7 mouse cellular contexts compared by ENCODE assay signal in genomic region chr8:84699861-84700322, GRCm38 (mm10). TPM values are rescaled to one million over a fixed set of nuclear protein-coding genes. Genes with fewer than 3 reads are reported as not detected.
A peak's percentile ranks its signal among the peaks of the same experiment; 100 is the strongest.
DNase-seq lines count a peak whose midpoint lies in the region; ATAC-seq and TF ChIP-seq lines count a peak whose summit lies in the region.

No protein-coding gene starts in this region.

- no peak overlapping the region for H3K4me3 ChIP-seq in embryonic fibroblast, embryonic 13.5 days (ENCODE audit: insufficient read depth, low read length)
- H3K4me3 ChIP-seq in heart, embryonic 13.5 days: peak overlapping the region; percentile 1; the same call in 1 of the 2 replicates
- H3K4me3 ChIP-seq in kidney, postnatal 0 days (replicated peaks; ENCODE audit: low read depth, low read length): no peak overlapping the region
- no peak overlapping the region for H3K4me3 ChIP-seq in lung, adult 2 months (replicated peaks; ENCODE audit: extremely low read depth, low read depth, low read length)

- DNase-seq in CD4-positive, CD25-positive, alpha-beta regulatory T cell, adult 2 months (ENCODE audit: low read depth, low spot score): peak; percentile 55
- DNase-seq in T-cell, adult 2 months (ENCODE audit: low spot score): peak; percentile 33
- peak; percentile 88 for DNase-seq in kidney, postnatal 0 days (ENCODE audit: low spot score)
- DNase-seq in lung, adult 2 months: peak; percentile 64
- peak; percentile 83 for DNase-seq in skeletal muscle tissue, adult 2 months (ENCODE audit: low read depth, low spot score)

- no peaks in the 10 kb centered on the region for H3K4me1 ChIP-seq in embryonic fibroblast, embryonic 13.5 days (ENCODE audit: control insufficient read depth, insufficient read depth, low read length)
- peaks cover 62% of the 10 kb centered on the region for H3K4me1 ChIP-seq in heart, embryonic 13.5 days
- peaks cover 6% of the 10 kb centered on the region; the same call in 1 of the 2 replicates for H3K4me1 ChIP-seq in kidney, postnatal 0 days (replicated peaks; ENCODE audit: insufficient read depth, low read length)
- peaks cover 33% of the 10 kb centered on the region for H3K4me1 ChIP-seq in lung, adult 2 months (ENCODE audit: control insufficient read depth, insufficient read depth, low read length)

- peak overlapping the region; percentile 74 for H3K4me2 ChIP-seq in heart, embryonic 13.5 days
- H3K4me2 ChIP-seq in kidney, postnatal 0 days (ENCODE audit: low read length): no peak overlapping the region

- H3K36me3 ChIP-seq in heart, embryonic 13.5 days: peaks cover 54% of the 10 kb centered on the region
- peaks cover 24% of the 10 kb centered on the region; the same call in 1 of the 2 replicates for H3K36me3 ChIP-seq in kidney, postnatal 0 days (ENCODE audit: insufficient read depth, low read length)

- H3K27ac ChIP-seq in embryonic fibroblast, embryonic 13.5 days (ENCODE audit: insufficient read depth, low read length): no peak overlapping the region
- H3K27ac ChIP-seq in heart, embryonic 13.5 days (replicated peaks): peak overlapping the region; percentile 93
- peak overlapping the region; percentile 63; the same call in 1 of the 2 replicates for H3K27ac ChIP-seq in kidney, postnatal 0 days

- peak overlapping the region; percentile 41 for H3K9ac ChIP-seq in heart, embryonic 13.5 days
- H3K9ac ChIP-seq in kidney, postnatal 0 days (ENCODE audit: low read depth, low read length): no peak overlapping the region

- WGBS in heart, embryonic 13.5 days: 58% methylated on average over 7 of the region's 7 CpGs
- WGBS in kidney, postnatal 0 days: 59% methylated on average over 7 of the region's 7 CpGs
- 28% methylated on average over 7 of the region's 7 CpGs for WGBS in lung, adult 2 months

- no peak for TF ChIP-seq POLR2A in embryonic fibroblast, embryonic 13.5 days (IDR thresholded peaks at IDR 0.05; ENCODE audit: low read depth, low read length)
- peak; percentile 35; the same call in 1 of the 2 replicates for TF ChIP-seq POLR2A in lung, adult 2 months (IDR thresholded peaks at IDR 0.05; ENCODE audit: borderline replicate concordance, extremely low read depth, low read depth, low read length)

- ATAC-seq in heart, embryonic 13.5 days (ENCODE audit: extremely low read depth, insufficient number of reproducible peaks, low FRiP score, low TSS enrichment): no peak
- ATAC-seq in kidney, postnatal 0 days (replicated peaks; ENCODE audit: low FRiP score, low read depth): 0 out of 2 replicates have a peak, but pooled peaks have one; percentile 7

- TF ChIP-seq CTCF in embryonic fibroblast, embryonic 13.5 days (IDR thresholded peaks at IDR 0.05; ENCODE audit: borderline replicate concordance, insufficient read depth, low read length): peak; percentile 66; the same call in 1 of the 2 replicates
- TF ChIP-seq CTCF in kidney, postnatal 0 days (IDR thresholded peaks at IDR 0.05; ENCODE audit: low read depth): peak; percentile 77
- peak; percentile 80 for TF ChIP-seq CTCF in lung, adult 2 months (IDR thresholded peaks at IDR 0.05; ENCODE audit: insufficient read depth, low read length)

- no peaks in the 10 kb centered on the region for H3K9me3 ChIP-seq in heart, embryonic 13.5 days
- H3K9me3 ChIP-seq in kidney, postnatal 0 days (replicated peaks; ENCODE audit: low read length): no peaks in the 10 kb centered on the region

- H3K27me3 ChIP-seq in heart, embryonic 13.5 days (replicated peaks): peaks cover 33% of the 10 kb centered on the region
- H3K27me3 ChIP-seq in kidney, postnatal 0 days (ENCODE audit: insufficient read depth, low read length): peaks cover 20% of the 10 kb centered on the region; the same call in 1 of the 2 replicates

RNA-seq across cellular contexts. Expression of gene Lyl1, which starts 1.4 kb away (rescaled TPM):
- not detected in 2 replicates for polyA plus RNA-seq in embryonic fibroblast, embryonic 13.5 days (2011; ENCODE audit: insufficient read length, low read depth, missing spikeins)
- polyA plus RNA-seq in heart, embryonic 13.5 days (2015; fragmentation: Nextera tagmentation; extraction: Ambion mirVana): 15.4 and 17.1 TPM in 2 replicates
- polyA plus RNA-seq in kidney, postnatal 0 days (2015; fragmentation: Nextera tagmentation; extraction: Ambion mirVana): 6.1 and 6.4 TPM in 2 replicates
- polyA plus RNA-seq in lung, adult 2 months (2012; rRNA removed): 20.2 and 21.9 TPM in 2 replicates

RNA-seq across cellular contexts. Expression of gene Nacc1, which starts 12.2 kb away (rescaled TPM):
- 47.2 and 54.9 TPM in 2 replicates for polyA plus RNA-seq in embryonic fibroblast, embryonic 13.5 days (2011; ENCODE audit: insufficient read length, low read depth, missing spikeins)
- polyA plus RNA-seq in heart, embryonic 13.5 days (2015; fragmentation: Nextera tagmentation; extraction: Ambion mirVana): 15.1 and 15.7 TPM in 2 replicates
- polyA plus RNA-seq in kidney, postnatal 0 days (2015; fragmentation: Nextera tagmentation; extraction: Ambion mirVana): 15.9 and 16.1 TPM in 2 replicates
- 72.5 and 81.8 TPM in 2 replicates for polyA plus RNA-seq in lung, adult 2 months (2012; rRNA removed)

RNA-seq across cellular contexts. Expression of gene Trmt1, which starts 13.8 kb away (rescaled TPM):
- 80.2 and 86.7 TPM in 2 replicates for polyA plus RNA-seq in embryonic fibroblast, embryonic 13.5 days (2011; ENCODE audit: insufficient read length, low read depth, missing spikeins)
- polyA plus RNA-seq in heart, embryonic 13.5 days (2015; fragmentation: Nextera tagmentation; extraction: Ambion mirVana): 47.6 and 51.6 TPM in 2 replicates
- polyA plus RNA-seq in kidney, postnatal 0 days (2015; fragmentation: Nextera tagmentation; extraction: Ambion mirVana): 55.3 and 56.1 TPM in 2 replicates
- 87.5 and 99.1 TPM in 2 replicates for polyA plus RNA-seq in lung, adult 2 months (2012; rRNA removed)

RNA-seq across cellular contexts. Expression of gene G430095P16Rik, which starts 22.9 kb away (rescaled TPM):
- 0.74 TPM in 1 of 2 replicates, not detected in the other for polyA plus RNA-seq in embryonic fibroblast, embryonic 13.5 days (2011; ENCODE audit: insufficient read length, low read depth, missing spikeins)
- polyA plus RNA-seq in heart, embryonic 13.5 days (2015; fragmentation: Nextera tagmentation; extraction: Ambion mirVana): 7.8 and 8.9 TPM in 2 replicates
- polyA plus RNA-seq in kidney, postnatal 0 days (2015; fragmentation: Nextera tagmentation; extraction: Ambion mirVana): 1.9 and 2.5 TPM in 2 replicates
- polyA plus RNA-seq in lung, adult 2 months (2012; rRNA removed): 2.0 and 2.8 TPM in 2 replicates

RNA-seq across cellular contexts. Expression of gene Ier2, which starts 37.2 kb away (rescaled TPM):
- polyA plus RNA-seq in embryonic fibroblast, embryonic 13.5 days (2011; ENCODE audit: insufficient read length, low read depth, missing spikeins): 38.2 and 38.6 TPM in 2 replicates
- polyA plus RNA-seq in heart, embryonic 13.5 days (2015; fragmentation: Nextera tagmentation; extraction: Ambion mirVana): 43.0 and 44.8 TPM in 2 replicates
- 77.4 and 83.8 TPM in 2 replicates for polyA plus RNA-seq in kidney, postnatal 0 days (2015; fragmentation: Nextera tagmentation; extraction: Ambion mirVana)
- 34.6 and 47.1 TPM in 2 replicates for polyA plus RNA-seq in lung, adult 2 months (2012; rRNA removed)

Comparison
In these comparisons a context has a peak if more than half of its experiments do, and no peak if none do; other contexts are left out.
1. DNase-seq: peak in every context shown above with its lines; median percentile 88 in kidney, postnatal 0 days; 83 in skeletal muscle tissue, adult 2 months; 64 in lung, adult 2 months; 55 in CD4-positive, CD25-positive, alpha-beta regulatory T cell, adult 2 months; 33 in T-cell, adult 2 months.